8 mouse cellular contexts compared by ENCODE assay signal in the genomic region with DNA sequence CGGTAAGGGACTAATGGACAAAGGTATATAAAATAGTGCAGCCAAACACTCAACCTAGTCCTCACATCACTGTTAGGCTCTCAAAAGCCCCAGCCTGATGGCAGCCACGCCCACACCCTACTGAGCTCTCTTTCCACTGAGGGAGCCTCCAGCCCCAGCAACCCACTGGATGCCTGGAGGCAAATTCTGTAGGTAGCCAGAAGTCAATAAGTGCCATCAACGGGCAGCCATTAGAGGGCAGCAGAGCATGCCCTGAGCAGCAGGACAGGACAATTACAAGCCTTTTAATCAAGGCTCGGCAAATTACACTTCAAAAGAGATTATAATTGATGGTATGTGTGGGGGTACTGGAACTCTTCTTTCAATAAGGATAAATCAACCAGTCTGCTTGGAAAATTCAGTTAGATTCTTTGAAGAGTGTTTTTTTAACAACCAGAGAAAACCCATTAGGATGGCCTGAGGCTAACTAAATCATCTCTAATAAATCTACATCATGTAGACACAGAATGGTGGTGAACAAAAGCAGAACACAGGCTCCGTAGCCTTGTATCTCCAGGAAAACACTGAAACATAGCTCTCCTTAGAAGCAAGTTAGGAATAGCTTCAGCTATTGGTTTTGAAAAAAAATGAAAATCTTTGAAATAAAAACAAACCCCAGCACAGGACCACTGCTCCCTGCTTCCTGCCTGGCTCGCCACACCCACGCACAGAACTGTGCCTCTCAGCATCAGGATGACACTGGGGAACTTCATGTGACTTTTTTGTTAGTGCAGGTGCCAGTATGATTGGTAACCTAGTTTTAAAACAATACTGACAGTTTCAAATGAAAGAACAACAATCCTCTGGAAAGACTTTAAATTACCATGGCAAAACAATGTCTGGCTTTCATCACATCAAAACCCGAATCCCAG. TPM values are rescaled to one million over a fixed set of nuclear protein-coding genes. Genes with fewer than 3 reads are reported as not detected.
DNase-seq lines count a peak whose midpoint lies in the region; ATAC-seq lines count a peak whose summit lies in the region.

No protein-coding gene starts in this region.

- peaks cover 3% of the 10 kb centered on the region; the same call in 1 of the 2 replicates for H3K36me3 ChIP-seq in kidney, embryonic 14.5 days (ENCODE audit: control insufficient read depth, insufficient read depth, low read length)

- 19% methylated on average over 8 of the region's 8 CpGs for WGBS in kidney, embryonic 14.5 days

- peak; percentile 35 to 86 for DNase-seq in adrenal gland, adult (ENCODE audit: inconsistent age in 2 of 2, low spot score in 1 of 2)
- no peak for DNase-seq in adrenal gland, postnatal 4 days (ENCODE audit: low spot score in 2 of 2)
- DNase-seq in MEL-GATA-1-ER (ENCODE audit: extremely low read depth, low read depth): peak; percentile 3
- peak; percentile 82 for DNase-seq in cerebellum, adult 9-10 months
- DNase-seq in testis, postnatal 14 days (ENCODE audit: low spot score): peak; percentile 15

- no peak overlapping the region for H3K9ac ChIP-seq in kidney, embryonic 14.5 days (ENCODE audit: low read depth, low read length)

- H3K4me1 ChIP-seq in kidney, embryonic 14.5 days (ENCODE audit: control insufficient read depth, insufficient read depth, low read length): peaks cover 30% of the 10 kb centered on the region; the same call in 1 of the 2 replicates

- ATAC-seq in granulocyte monocyte progenitor cell, adult 5-6 weeks (replicated peaks; ENCODE audit: poor library complexity, severe bottlenecking): peak; percentile 91
- ATAC-seq in kidney, embryonic 14.5 days (ENCODE audit: low FRiP score, low TSS enrichment): peak; percentile 77
- peak; percentile 90 for ATAC-seq in megakaryocyte-erythroid progenitor cell, adult 5-6 weeks (replicated peaks; ENCODE audit: low FRiP score, low TSS enrichment, poor library complexity, severe bottlenecking)

- H3K9me3 ChIP-seq in kidney, embryonic 14.5 days (ENCODE audit: control insufficient read depth, low read length): no peaks in the 10 kb centered on the region

- H3K27me3 ChIP-seq in kidney, embryonic 14.5 days (ENCODE audit: control insufficient read depth, insufficient read depth, low read length): no peaks in the 10 kb centered on the region

- no peak overlapping the region for H3K4me3 ChIP-seq in kidney, embryonic 14.5 days (ENCODE audit: low read length)

- no peak overlapping the region for H3K4me2 ChIP-seq in kidney, embryonic 14.5 days (replicated peaks; ENCODE audit: low read depth, low read length)

- H3K27ac ChIP-seq in kidney, embryonic 14.5 days (ENCODE audit: low read depth, low read length): no peak overlapping the region

RNA-seq across cellular contexts. Expression of gene Sestd1, which starts 30.4 kb away (rescaled TPM):
- 10 to 100 TPM; 21.6 to 29.8 TPM for total RNA-seq in adrenal gland, postnatal 4 days (2021)
- 6.6 and 10.4 TPM in 2 replicates for total RNA-seq in granulocyte monocyte progenitor cell, adult 5-6 weeks (2014; fragmentation: Nextera tagmentation)
- 13.4 and 14.6 TPM in 2 replicates for total RNA-seq in granulocyte monocyte progenitor cell, adult 5-6 weeks (2017)
- 20.1 and 37.6 TPM in 2 replicates for polyA plus RNA-seq in kidney, embryonic 14.5 days (2014; fragmentation: Nextera tagmentation; extraction: Ambion mirVana)
- 1.3 and 2.0 TPM in 2 replicates for total RNA-seq in megakaryocyte-erythroid progenitor cell, adult 5-6 weeks (2014; fragmentation: Nextera tagmentation)
- 5.1 and 5.4 TPM in 2 replicates for total RNA-seq in megakaryocyte-erythroid progenitor cell, adult 5-6 weeks (2017)

Comparison
In these comparisons a context has a peak if more than half of its experiments do, and no peak if none do; other contexts are left out.
1. DNase-seq: peak in adrenal gland, adult (2 of 2), MEL-GATA-1-ER (single experiment), cerebellum, adult 9-10 months (single experiment) and testis, postnatal 14 days (single experiment); none in adrenal gland, postnatal 4 days (0 of 2).
2. Peak in every context shown above with its lines, with median percentiles within 50 percentile points of each other: ATAC-seq.